Mouse (Mus musculus) liver, adult 2 months (tissue): ENCODE results near the gene Cma2. TPM values are rescaled to one million over a fixed set of nuclear protein-coding genes. Genes with fewer than 3 reads are reported as not detected.
"Not testable (repeated sequence)": the region's sequence is repeated elsewhere in the genome, so short reads cannot be mapped to it uniquely, and the experiment has no call there.

Experiments used
- DNase-seq: peaks from one replicate; pipeline ENCODE4 v3.0.0-alpha.2; 2011; ENCODE audit warnings: low read depth, low spot score; ENCODE audit errors: extremely low read depth
- H3K27ac ChIP-seq: fragments of 200-500 bp; replicated peaks from 2 replicates; pipeline ENCODE4 v1.5.1; 2012; ENCODE audit warnings: low read depth, mild to moderate bottlenecking, control low read depth, inconsistent platforms, low read length; ENCODE audit not compliant: insufficient read depth
- H3K27me3 ChIP-seq: fragments of 200-500 bp; 2 replicates; pipeline ENCODE4 v1.6.1; 2012; ENCODE audit warnings: mild to moderate bottlenecking, moderate library complexity, low read length, inconsistent platforms; ENCODE audit not compliant: control insufficient read depth, insufficient read depth
- H3K36me3 ChIP-seq: fragments of 200-500 bp; 2 replicates; pipeline ENCODE4 v1.6.1; 2012; ENCODE audit warnings: low read length, inconsistent platforms; ENCODE audit not compliant: control insufficient read depth, insufficient read depth
- H3K4me1 ChIP-seq: fragments of 200-500 bp; 2 replicates; pipeline ENCODE4 v1.6.1; 2011; ENCODE audit warnings: low read length; ENCODE audit not compliant: control insufficient read depth, insufficient read depth
- H3K4me3 ChIP-seq: fragments of 200-500 bp; 2 replicates; pipeline ENCODE4 v1.5.1; 2011; ENCODE audit warnings: low read depth, mild to moderate bottlenecking, control low read depth, low read length, moderate library complexity; ENCODE audit not compliant: insufficient read depth
- H3K79me2 ChIP-seq: fragments of 200-500 bp; 2 replicates; pipeline ENCODE4 v1.6.1; 2012; ENCODE audit warnings: inconsistent platforms, mild to moderate bottlenecking, low read length, moderate library complexity; ENCODE audit not compliant: control insufficient read depth, insufficient read depth
- H3K9ac ChIP-seq: fragments of 200-500 bp; 2 replicates; pipeline ENCODE4 v1.6.1; 2012; ENCODE audit warnings: low read depth, mild to moderate bottlenecking, control low read depth, inconsistent platforms, low read length
- CTCF ChIP-seq: fragments of 200-500 bp; IDR thresholded peaks from 2 replicates; pipeline ENCODE4 v1.5.1; 2011; ENCODE audit warnings: low read depth, low read length, control low read depth
- POLR2A ChIP-seq: fragments of 200-500 bp; IDR thresholded peaks from 2 replicates; pipeline ENCODE4 v1.6.1; 2011; ENCODE audit warnings: low read length, control low read depth; ENCODE audit not compliant: insufficient read depth; ENCODE audit errors: extremely low read depth
- WGBS: fragments of 180-500 bp; shearing (Covaris S2); methylation state at CpG from one replicate; pipeline ENCODE4 v1.1.7; 2018; 5-methylcytosine and 5-hydroxymethylcytosine counted together
- polyA plus RNA-seq: library from polyadenylated mRNA; depleted of rRNA; stranded (reverse); fragments of >200 nt; gene quantifications from 2 replicates; pipeline ENCODE4 v1.2.3, GENCODE M21; 2012
- total RNA-seq: library from RNA; depleted of rRNA; stranded (reverse); fragments of >200 nt; gene quantifications from 2 replicates; pipeline ENCODE4 v1.2.3, GENCODE M21; 2014

The Cma2 gene
- total and polyA plus RNA-seq, 2 experiments: not detected

- no peak for TF ChIP-seq POLR2A
- TF ChIP-seq CTCF: no peak
These were observed 4.4 kb upstream of the Cma2 start for GRCm38 (mm10) chr14:55946269-55946969.

GRCm38 (mm10) chr14:55963263-55963662 lies 12.5 kb downstream of the Cma2 start:
- no peaks in the 10 kb centered on the region for H3K79me2 ChIP-seq
- WGBS: 87% methylated on average over 1 of the region's 1 CpGs
- H3K27me3 ChIP-seq: no peaks in the 10 kb centered on the region
- TF ChIP-seq CTCF (no peak), POLR2A (no peak)
- H3K4me3 ChIP-seq: no peak overlapping the region
- no peaks in the 10 kb centered on the region for H3K4me1 ChIP-seq
- no peaks in the 10 kb centered on the region for H3K36me3 ChIP-seq
- DNase-seq: no peak
- no peak overlapping the region for H3K27ac ChIP-seq
- H3K9ac ChIP-seq: no peak overlapping the region

More at GRCm38 (mm10) chr14:55946269-55946969, 4.4 kb upstream of the Cma2 start:
- Histone ChIP-seq H3K36me3 (no peaks in the 10 kb centered on the region), H3K4me3 (no peak overlapping the region), H3K27ac (no peak overlapping the region), H3K9ac (no peak overlapping the region), H3K4me1 (no peaks in the 10 kb centered on the region; the same call in 1 of the 2 replicates), H3K79me2 (no peaks in the 10 kb centered on the region), H3K27me3 (no peaks in the 10 kb centered on the region)
- WGBS: 65% methylated on average over 2 of the region's 2 CpGs
- DNase-seq: no peak

GRCm38 (mm10) chr14:55963900-55964299 lies 13.1 kb downstream of the Cma2 start:
- H3K36me3 ChIP-seq, H3K9ac ChIP-seq, DNase-seq, H3K27ac ChIP-seq, H3K79me2 ChIP-seq, H3K27me3 ChIP-seq, H3K4me3 ChIP-seq, H3K4me1 ChIP-seq: not testable (repeated sequence)
- WGBS: 77% methylated on average over 2 of the region's 2 CpGs

GRCm38 (mm10) chr14:55987464-55987863 lies 36.7 kb downstream of the Cma2 start:
- not testable (repeated sequence) for H3K36me3 ChIP-seq, H3K27ac ChIP-seq, H3K4me1 ChIP-seq, H3K27me3 ChIP-seq, H3K9ac ChIP-seq, H3K79me2 ChIP-seq, DNase-seq, H3K4me3 ChIP-seq
- 68% methylated on average over 2 of the region's 3 CpGs for WGBS

GRCm38 (mm10) chr14:56013147-56013546 lies 62.4 kb downstream of the Cma2 start:
- Histone ChIP-seq H3K36me3 (no peaks in the 10 kb centered on the region), H3K4me3 (no peak overlapping the region), H3K79me2 (no peaks in the 10 kb centered on the region), H3K27ac (no peak overlapping the region), H3K27me3 (no peaks in the 10 kb centered on the region), H3K4me1 (no peaks in the 10 kb centered on the region), H3K9ac (no peak overlapping the region)
- no peak for TF ChIP-seq CTCF
- TF ChIP-seq POLR2A: no peak
- no peak for DNase-seq
- 76% methylated on average over 3 of the region's 3 CpGs for WGBS

- no peak for DNase-seq
- no peak overlapping the region for H3K9ac ChIP-seq
- TF ChIP-seq CTCF: no peak
- no peaks in the 10 kb centered on the region for H3K79me2 ChIP-seq
- H3K36me3 ChIP-seq: no peaks in the 10 kb centered on the region
- no peak overlapping the region for H3K27ac ChIP-seq
- H3K4me1 ChIP-seq: no peaks in the 10 kb centered on the region
- no peak overlapping the region for H3K4me3 ChIP-seq
- no peaks in the 10 kb centered on the region for H3K27me3 ChIP-seq
- WGBS: 95% methylated on average over 2 of the region's 2 CpGs
These were observed 63.1 kb downstream of the Cma2 start for GRCm38 (mm10) chr14:56013924-56014323.

- not testable (repeated sequence) for H3K9ac ChIP-seq, H3K4me3 ChIP-seq, DNase-seq, H3K27me3 ChIP-seq, H3K27ac ChIP-seq, H3K36me3 ChIP-seq, H3K4me1 ChIP-seq, H3K79me2 ChIP-seq
- WGBS: 68% methylated on average over 3 of the region's 3 CpGs
These were observed 66.9 kb downstream of the Cma2 start, which contains the start of gene Mcpt1 for GRCm38 (mm10) chr14:56017671-56018070. Gene Mcpt1 (plus strand): TSS chr14:56017971.
